Mouse (Mus musculus) small intestine, adult 2 months (tissue): Measurements from ENCODE around the gene 1700016D06Rik.

Experiments
- CTCF ChIP-seq: fragments of 200-500 bp; IDR thresholded peaks from 2 replicates; pipeline ENCODE4 v1.5.1; 2012; ENCODE audit warnings: low read depth, mild to moderate bottlenecking, control low read depth, inconsistent platforms, low read length, moderate library complexity, mixed read lengths; ENCODE audit not compliant: insufficient replicate concordance, insufficient read length; ENCODE audit errors: extremely low read depth
- POLR2A ChIP-seq: fragments of 200-500 bp; IDR thresholded peaks from 2 replicates; pipeline ENCODE4 v1.6.1; 2012; ENCODE audit warnings: low read depth, mild to moderate bottlenecking, control low read depth, inconsistent platforms, low read length, moderate library complexity

DNA sequence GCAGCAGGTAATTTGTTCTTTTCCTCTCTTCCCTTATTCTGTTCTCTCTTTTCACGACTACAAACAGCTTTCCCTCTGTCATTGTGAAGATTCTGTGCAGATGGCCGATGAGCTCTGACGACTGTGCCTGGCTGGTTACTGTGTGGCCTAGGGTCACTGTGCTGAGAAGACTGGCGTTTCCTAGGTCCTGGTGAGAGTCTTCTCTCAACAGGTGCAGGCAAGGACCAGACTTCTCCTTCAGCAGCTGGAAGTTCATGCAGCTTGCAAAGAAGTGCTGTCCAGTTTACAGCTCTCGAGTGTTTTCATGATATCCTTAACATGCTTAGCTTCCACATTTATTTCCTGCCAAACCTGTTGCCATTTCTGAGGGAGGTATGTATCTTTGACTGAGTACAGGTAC lies 6.9 kb downstream of the 1700016D06Rik start:
- no peak for TF ChIP-seq POLR2A
- no peak for TF ChIP-seq CTCF
